Mouse (Mus musculus) lung, postnatal 0 days (tissue): ENCODE results near the gene Tfb1m. TPM values are rescaled to one million over a fixed set of nuclear protein-coding genes. Genes with fewer than 3 reads are reported as not detected.

ENCODE experiments used
- ATAC-seq: fragments of 200-750 bp; cut with Nextera tagmentation; 2 replicates; pipeline ENCODE4 v1.8.0; 2017; ENCODE audit warnings: moderate library complexity
- DNase-seq: peaks from one replicate; pipeline ENCODE4 v3.0.0-alpha.2; 2016; ENCODE audit warnings: low spot score
- H3K27ac ChIP-seq: fragments of 300-500 bp; sonication (generic); 2 replicates; pipeline ENCODE4 v1.5.1; 2014; ENCODE audit warnings: antibody characterized with exemption, mild to moderate bottlenecking, low read length, mixed read lengths
- H3K27me3 ChIP-seq: fragments of 300-500 bp; sonication (generic); replicated peaks from 2 replicates; pipeline ENCODE4 v1.6.1; 2014; ENCODE audit warnings: low read length, mixed read lengths; ENCODE audit not compliant: insufficient read depth
- H3K36me3 ChIP-seq: fragments of 300-500 bp; sonication (generic); 2 replicates; pipeline ENCODE4 v1.6.1; 2014; ENCODE audit warnings: low read length, mixed read lengths; ENCODE audit not compliant: insufficient read depth
- H3K4me1 ChIP-seq: fragments of 300-500 bp; sonication (generic); 2 replicates; pipeline ENCODE4 v1.6.1; 2014; ENCODE audit warnings: antibody characterized with exemption, low read depth, low read length, mixed read lengths; ENCODE audit not compliant: insufficient read depth
- H3K4me2 ChIP-seq: fragments of 300-500 bp; sonication (generic); replicated peaks from 2 replicates; pipeline ENCODE4 v1.6.1; 2014; ENCODE audit warnings: low read depth, mild to moderate bottlenecking, low read length, moderate library complexity, mixed read lengths
- H3K4me3 ChIP-seq: fragments of 300-500 bp; sonication (generic); 2 replicates; pipeline ENCODE4 v1.5.1; 2014; ENCODE audit warnings: low read depth, low read length
- H3K9ac ChIP-seq: fragments of 300-500 bp; sonication (generic); replicated peaks from 2 replicates; pipeline ENCODE4 v1.6.1; 2014; ENCODE audit warnings: low read depth, mild to moderate bottlenecking
- H3K9me3 ChIP-seq: fragments of 300-500 bp; sonication (generic); 2 replicates; pipeline ENCODE4 v1.6.1; 2016; ENCODE audit warnings: low read length, mixed read lengths
- CTCF ChIP-seq: IDR thresholded peaks from 2 replicates; pipeline ENCODE4 v1.5.1; 2016; ENCODE audit warnings: antibody characterized with exemption, mild to moderate bottlenecking
- EP300 ChIP-seq: IDR thresholded peaks from 2 replicates; pipeline ENCODE4 v1.6.1; 2016; ENCODE audit warnings: antibody characterized with exemption, mild to moderate bottlenecking, control low read depth
- WGBS: fragments of 180-500 bp; shearing (Covaris S2); extraction: QIAGEN DNeasy Blood & Tissue Kit; methylation state at CpG from one replicate; pipeline ENCODE4 v1.1.7; 2014; 5-methylcytosine and 5-hydroxymethylcytosine counted together
- polyA plus RNA-seq: library from polyadenylated mRNA; unstranded; fragments of >200 nt; fragmentation: Nextera tagmentation; extraction: Ambion mirVana; gene quantifications from 2 replicates; pipeline ENCODE4 v1.2.1, GENCODE M21; 2015

The Tfb1m gene
- polyA plus RNA-seq, 1 experiment from 2014 or later, result 5.9 TPM

DNA sequence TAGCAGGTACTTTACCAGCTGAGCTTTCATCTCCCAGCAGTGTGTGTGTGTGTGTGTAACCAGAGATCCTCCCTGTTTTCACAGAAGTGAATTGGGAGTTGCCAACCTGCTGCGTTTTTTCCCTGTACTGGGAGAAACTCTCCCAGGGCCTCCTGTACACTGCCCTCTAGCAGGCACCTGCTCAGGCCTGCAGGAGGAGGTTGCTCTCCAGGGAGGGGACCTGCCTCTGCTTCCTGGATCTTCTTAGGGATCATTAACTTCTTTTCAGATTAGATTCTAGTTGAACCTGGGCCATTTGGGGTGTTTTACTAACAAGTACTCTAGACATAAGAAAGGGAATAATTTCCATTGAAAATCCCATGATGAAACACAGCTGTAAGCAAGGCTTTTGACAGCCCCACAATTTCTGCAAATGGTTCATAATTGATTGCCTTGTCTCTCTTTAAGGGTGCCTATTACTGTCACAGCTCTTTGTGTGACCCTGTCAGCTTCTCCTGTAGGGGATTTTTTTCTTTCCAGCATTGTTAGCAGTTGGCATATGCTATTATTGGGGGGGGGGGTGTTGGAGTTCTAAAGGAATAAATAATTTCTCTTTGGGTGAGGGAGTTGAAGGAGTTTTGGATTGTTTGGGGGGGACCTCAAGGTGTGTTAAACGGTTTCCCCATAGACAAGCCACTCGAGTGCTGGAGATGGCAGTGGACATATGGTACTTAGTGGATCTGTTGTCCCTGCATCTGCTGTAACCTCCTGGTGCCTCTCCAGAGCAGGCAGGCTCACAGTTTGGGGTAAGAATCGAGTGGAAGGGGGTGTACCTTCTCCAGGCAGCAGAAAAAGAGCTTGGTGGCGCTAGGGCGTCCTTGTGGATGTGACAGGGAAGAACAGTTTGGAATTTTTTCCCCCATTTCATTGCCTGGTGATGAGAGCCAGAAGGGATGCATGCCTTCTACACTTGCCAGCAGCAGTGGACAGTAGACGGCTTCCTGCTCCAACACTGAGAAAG, 75.7 kb downstream of the Tfb1m start:
- WGBS, result 63% methylated on average over 7 of the region's 7 CpGs
- Histone ChIP-seq H3K27me3 (no peaks in the 10 kb centered on the region), H3K4me2 (no peak overlapping the region), H3K27ac (no peak overlapping the region), H3K4me3 (no peak overlapping the region), H3K9me3 (no peaks in the 10 kb centered on the region), H3K9ac (no peak overlapping the region), H3K4me1 (no peaks in the 10 kb centered on the region), H3K36me3 (no peaks in the 10 kb centered on the region)
- no peak for TF ChIP-seq EP300
- DNase-seq (no peak), ATAC-seq (no peak)

DNA sequence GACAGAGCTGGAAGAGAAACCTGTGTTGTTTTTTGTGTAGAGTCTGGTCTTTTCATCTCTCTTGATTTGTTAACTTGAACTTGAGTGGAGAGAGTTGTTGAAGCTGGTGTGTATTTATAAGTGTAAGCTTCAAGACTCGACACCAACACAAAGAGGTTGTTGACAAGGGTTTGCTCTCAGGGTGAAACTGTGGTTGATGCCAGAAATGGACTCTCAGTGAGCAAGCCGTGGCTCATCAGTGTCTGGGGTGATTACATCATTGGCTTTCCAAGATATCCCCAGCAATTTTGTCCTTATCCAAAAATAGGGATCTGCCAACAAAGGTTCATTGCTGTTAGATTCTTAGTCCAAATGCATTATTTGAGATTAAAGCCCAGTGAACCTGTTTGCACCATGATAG, 81.0 kb downstream of the Tfb1m start:
- TF ChIP-seq CTCF (no peak), EP300 (no peak)
- Histone ChIP-seq H3K4me1 (no peaks in the 10 kb centered on the region), H3K4me3 (no peak overlapping the region), H3K27me3 (no peaks in the 10 kb centered on the region), H3K9me3 (no peaks in the 10 kb centered on the region), H3K4me2 (no peak overlapping the region), H3K27ac (no peak overlapping the region), H3K9ac (no peak overlapping the region), H3K36me3 (no peaks in the 10 kb centered on the region)
- no peak for ATAC-seq
- WGBS, result 64% methylated on average over 2 of the region's 2 CpGs
- DNase-seq, result no peak

DNA sequence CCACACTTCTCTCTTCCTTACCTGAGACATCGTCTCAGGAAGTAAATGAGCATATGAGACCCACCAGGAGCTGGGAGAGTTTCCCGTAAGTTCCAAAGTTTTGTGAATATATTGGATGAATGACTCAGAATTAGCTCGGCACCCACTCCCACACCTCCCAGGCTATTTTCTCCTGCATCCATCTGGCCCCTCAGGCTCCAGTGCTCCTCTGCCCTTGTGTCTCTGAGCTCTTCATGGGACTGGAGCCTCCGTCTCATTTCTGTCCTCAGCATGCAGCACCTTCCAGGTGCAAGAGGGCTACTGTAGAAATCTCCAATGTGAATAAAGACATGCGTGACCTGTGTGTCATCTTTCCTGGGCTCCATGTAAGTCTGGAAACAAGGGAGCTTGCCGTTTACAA, 85.6 kb downstream of the Tfb1m start:
- Histone ChIP-seq H3K9ac (no peak overlapping the region), H3K27ac (no peak overlapping the region), H3K9me3 (no peaks in the 10 kb centered on the region), H3K4me2 (no peak overlapping the region), H3K27me3 (no peaks in the 10 kb centered on the region), H3K4me1 (no peaks in the 10 kb centered on the region), H3K4me3 (no peak overlapping the region), H3K36me3 (no peaks in the 10 kb centered on the region)
- TF ChIP-seq EP300, result no peak
- no peak for TF ChIP-seq CTCF
- 83% methylated on average over 6 of the region's 6 CpGs for WGBS
- no peak for DNase-seq
- ATAC-seq, result no peak

Other genes starting within 250 kb of the Tfb1m start
- 2.4 and 4.2 TPM in 2 replicates for gene Tiam2, start 231.2 kb downstream of the Tfb1m start, polyA plus RNA-seq
- gene Cldn20, start 25.2 kb downstream of the Tfb1m start, polyA plus RNA-seq, result not detected in 2 replicates
- gene Nox3, start 138.5 kb upstream of the Tfb1m start, polyA plus RNA-seq, result not detected in 2 replicates